Mouse (Mus musculus): ENCODE measurements at regions not wholly inside any gene's neighbourhood (a gene's known extent, or its start where the extent isn't known, plus 50 kb on each side); places are given as distances from the start of the nearest gene placed in this dataset.

- Histone ChIP-seq H3K4me2 (ENCODE audit: low read depth) (no peak overlapping the region), H3K36me3 (replicated peaks; ENCODE audit: control insufficient read depth, insufficient read depth, low read depth) (no peaks in the 10 kb centered on the region), H3K27ac (no peak overlapping the region), H3K9ac (replicated peaks) (no peak overlapping the region), H3K27me3 (ENCODE audit: control insufficient read depth, insufficient read depth, low read length) (no peaks in the 10 kb centered on the region), H3K9me3 (ENCODE audit: control insufficient read depth, low read length) (no peaks in the 10 kb centered on the region), H3K4me3 (ENCODE audit: insufficient read depth in 1 of 2, low read depth in 2 of 2, low read length in 2 of 2) (no peak overlapping the region), H3K4me1 (replicated peaks; ENCODE audit: control insufficient read depth in 2 of 2, insufficient read depth in 2 of 2, low read length in 1 of 2) (no peaks in the 10 kb centered on the region)
- no peak for TF ChIP-seq CTCF (IDR thresholded peaks at IDR 0.05; ENCODE audit: low read depth)
- no peak for TF ChIP-seq EP300 (IDR thresholded peaks at IDR 0.05; ENCODE audit: low read depth)
- WGBS (ENCODE audit: insufficient replicate concordance), result 63% methylated on average over 6 of the region's 6 CpGs
- DNase-seq (ENCODE audit: low read depth in 3 of 3, low spot score in 3 of 3) (no peak), ATAC-seq (ENCODE audit: insufficient read depth) (no peak)
These were observed 81.9 kb downstream of the Cct8l1 start for GRCm38 (mm10) chr5:25597786-25598185.

GRCm38 (mm10) chr5:25591709-25592108 lies 75.8 kb downstream of the Cct8l1 start:
- Histone ChIP-seq H3K27me3 (ENCODE audit: control insufficient read depth, insufficient read depth, low read length) (no peaks in the 10 kb centered on the region), H3K9me3 (ENCODE audit: control insufficient read depth, low read length) (no peaks in the 10 kb centered on the region), H3K9ac (replicated peaks) (no peak overlapping the region), H3K36me3 (replicated peaks; ENCODE audit: control insufficient read depth, insufficient read depth, low read depth) (no peaks in the 10 kb centered on the region), H3K4me1 (replicated peaks; ENCODE audit: control insufficient read depth in 2 of 2, insufficient read depth in 2 of 2, low read length in 1 of 2) (no peaks in the 10 kb centered on the region), H3K27ac (no peak overlapping the region), H3K4me3 (ENCODE audit: insufficient read depth in 1 of 2, low read depth in 2 of 2, low read length in 2 of 2) (no peak overlapping the region), H3K4me2 (ENCODE audit: low read depth) (no peak overlapping the region)
- ATAC-seq (ENCODE audit: insufficient read depth) (no peak), DNase-seq (ENCODE audit: low read depth in 3 of 3, low spot score in 3 of 3) (no peak)
- no peak for TF ChIP-seq EP300 (IDR thresholded peaks at IDR 0.05; ENCODE audit: low read depth)
- TF ChIP-seq CTCF (IDR thresholded peaks at IDR 0.05; ENCODE audit: low read depth), result no peak
